Mouse (Mus musculus): ENCODE data around the gene Tnfsf13b. TPM values are rescaled to one million over a fixed set of nuclear protein-coding genes. Genes with fewer than 3 reads are reported as not detected.

The Tnfsf13b gene
- 3.0 TPM for polyA plus RNA-seq (2017; shearing (Covaris generic))

GRCm38 (mm10) chr8:10006156-10006985, at the start of gene Tnfsf13b:
Gene Tnfsf13b, plus strand, starts transcription at chr8:10006467.

GRCm38 (mm10) chr8:9977573-9978314, 28.5 kb upstream of the Tnfsf13b start, which contains the start of the genes Lig4 and Abhd13:
Gene Lig4, minus strand, starts transcription at chr8:9977686.
Gene Abhd13, plus strand, starts transcription at chr8:9977707.

Other genes starting within 250 kb of the Tnfsf13b start
- gene Fam155a, start 235.3 kb upstream of the Tnfsf13b start, polyA plus RNA-seq (2017; shearing (Covaris generic)) = not detected
- not detected for gene Gm10217, start 142.2 kb upstream of the Tnfsf13b start, polyA plus RNA-seq (2017; shearing (Covaris generic))
- 6.2 TPM for gene Lig4, start 28.8 kb upstream of the Tnfsf13b start, polyA plus RNA-seq (2017; shearing (Covaris generic))
- 1.9 TPM for gene Abhd13, start 28.8 kb upstream of the Tnfsf13b start, polyA plus RNA-seq (2017; shearing (Covaris generic))
- gene Myo16, start 147.4 kb downstream of the Tnfsf13b start, polyA plus RNA-seq (2017; shearing (Covaris generic)) = not detected

Data from activated CD4-positive, CD25-positive, alpha-beta regulatory T cell, adult 9 weeks (primary cell).